Mouse (Mus musculus) lung, postnatal 25 days (tissue): Measurements from ENCODE around the gene Tmem229b.
A peak's percentile ranks its signal among the peaks of the same experiment; 100 is the strongest.
"Not testable (repeated sequence)": the region's sequence is repeated elsewhere in the genome, so short reads cannot be mapped to it uniquely, and the experiment has no call there.

Experiments
- DNase-seq: peaks from one replicate; pipeline ENCODE4 v3.0.0; 2022; ENCODE audit warnings: low spot score

Gene Tmem229b

DNA sequence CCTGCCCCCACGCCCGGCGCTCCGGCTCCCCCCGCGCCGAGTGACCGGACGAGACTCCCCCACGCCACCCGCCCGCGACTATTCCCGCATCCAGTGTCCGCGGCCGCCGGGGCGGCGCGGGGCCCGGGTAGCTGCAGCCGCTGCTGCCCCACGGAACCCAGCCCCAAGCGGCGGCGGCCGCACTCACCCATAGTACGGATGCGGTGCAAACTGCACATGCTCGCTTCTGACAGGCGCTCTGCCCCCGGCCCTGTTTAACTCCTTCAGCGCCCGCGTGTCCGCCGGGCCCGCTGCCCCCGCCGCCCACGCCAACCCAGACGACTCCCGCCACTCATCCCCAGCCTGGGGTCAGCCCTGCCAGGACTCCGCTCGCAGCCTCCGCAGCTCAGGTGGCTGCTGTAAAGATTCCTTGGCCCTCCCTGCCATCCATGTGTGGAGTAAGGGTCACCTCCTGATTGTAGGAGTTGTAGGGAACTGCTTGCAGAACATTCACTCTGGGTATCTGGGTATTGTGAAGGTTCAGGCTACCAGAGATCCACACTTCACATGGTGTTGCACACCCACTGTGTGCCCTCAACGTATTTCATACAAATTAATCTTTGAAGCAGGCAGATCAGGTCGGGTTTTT lies at the start of gene Tmem229b:
Tmem229b (minus strand) TSS at position 502 of the 628 bp plus-strand sequence.
- DNase-seq: peak; percentile 22

- DNase-seq: no peak
Observed at GRCm38 (mm10) chr12:79055276-79055675, 47.8 kb upstream of the Tmem229b start.

DNA sequence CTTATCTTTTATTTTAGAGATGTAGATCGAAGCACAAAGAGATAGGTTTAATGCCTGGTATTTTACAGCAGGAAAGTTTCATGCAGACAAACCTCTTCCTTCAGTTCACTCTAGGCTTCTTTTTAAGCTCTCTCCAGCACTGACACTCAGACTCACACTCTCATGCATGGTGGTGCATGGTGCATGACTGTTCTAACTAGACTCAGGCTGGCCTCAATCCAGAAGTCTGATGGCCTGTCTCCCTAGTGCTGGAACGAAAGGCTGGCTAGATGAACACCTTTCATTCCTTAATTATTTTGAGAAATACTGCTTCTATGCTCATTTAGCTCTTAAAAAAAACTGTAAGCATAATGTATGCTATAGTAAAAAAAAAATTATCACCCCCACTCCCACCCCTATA lies 44.6 kb upstream of the Tmem229b start:
- no peak for DNase-seq

- DNase-seq: peak; percentile 89
Observed at GRCm38 (mm10) chr12:79050545-79051212, 43.3 kb upstream of the Tmem229b start.

DNA sequence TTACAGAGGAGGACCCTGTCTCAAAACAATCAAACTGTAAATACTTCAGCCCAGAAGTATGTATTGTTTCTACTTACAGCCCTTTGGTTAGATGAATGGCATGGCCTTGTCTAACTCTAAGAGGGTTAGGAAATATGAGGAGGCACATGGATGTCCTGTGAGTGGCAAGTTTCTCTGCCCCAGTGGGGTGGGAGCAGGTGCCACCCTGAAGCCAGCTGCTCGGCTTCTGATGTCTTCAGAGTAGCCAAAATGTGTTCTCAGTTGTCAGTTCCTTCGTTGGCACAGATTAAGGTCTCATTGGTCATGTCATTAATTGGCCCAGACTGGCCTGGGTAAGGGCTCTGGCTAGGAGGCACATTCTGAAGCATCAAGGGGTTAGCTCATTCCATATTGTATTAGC lies 42.4 kb upstream of the Tmem229b start:
- no peak for DNase-seq

GRCm38 (mm10) chr12:79048898-79049297 lies 41.5 kb upstream of the Tmem229b start:
- DNase-seq: no peak

- no peak for DNase-seq
Observed at GRCm38 (mm10) chr12:79047203-79047602, 39.8 kb upstream of the Tmem229b start.

GRCm38 (mm10) chr12:79046171-79046570 lies 38.7 kb upstream of the Tmem229b start:
- DNase-seq: no peak

DNA sequence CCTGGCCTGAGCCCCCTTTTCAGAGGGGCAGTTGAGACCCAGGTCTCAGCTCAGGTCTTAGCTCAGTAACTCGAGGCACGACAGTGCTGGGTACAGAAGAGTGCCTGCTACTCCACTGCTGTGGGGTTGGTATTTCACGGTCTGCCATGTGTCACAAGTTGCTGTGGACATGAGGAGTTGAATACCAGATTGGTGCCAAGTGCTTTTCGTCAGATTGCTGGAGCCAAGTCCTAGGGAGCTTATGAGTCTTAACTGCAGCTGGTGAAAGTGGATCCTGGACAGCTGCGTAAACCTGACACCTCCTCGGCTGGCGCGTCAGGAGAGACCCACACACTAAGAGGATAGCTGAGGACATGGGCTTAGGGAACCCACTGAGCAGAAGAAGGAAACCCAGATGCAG lies 37.2 kb upstream of the Tmem229b start:
- peak; percentile 70 for DNase-seq

- DNase-seq: peak; percentile 45
Observed at GRCm38 (mm10) chr12:79041436-79041835, 34.0 kb upstream of the Tmem229b start.

- DNase-seq: no peak
Observed at GRCm38 (mm10) chr12:79040201-79040827, 32.9 kb upstream of the Tmem229b start.

DNA sequence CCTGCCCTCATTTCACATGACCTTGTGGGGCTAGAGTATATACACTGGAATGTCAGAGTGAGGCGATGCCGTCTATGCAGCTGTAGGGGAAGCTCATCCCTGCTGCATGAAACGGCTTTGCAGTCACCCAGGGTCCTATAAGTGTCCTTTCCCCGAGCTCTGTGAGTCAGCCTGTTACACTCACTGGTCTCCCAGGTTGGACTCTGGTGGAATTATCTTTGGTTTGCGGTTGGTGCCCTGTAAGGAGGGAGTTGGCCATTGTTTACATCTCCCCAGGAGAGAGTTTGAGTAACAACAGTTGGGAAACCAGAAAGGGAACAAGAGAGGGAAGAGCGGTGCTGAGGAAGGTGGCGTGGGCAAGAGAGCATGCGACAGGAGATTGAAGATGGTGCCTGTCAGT lies 32.3 kb upstream of the Tmem229b start:
- no peak for DNase-seq

- peak; percentile 75 for DNase-seq
Observed at GRCm38 (mm10) chr12:79035349-79035748, 27.9 kb upstream of the Tmem229b start.

DNA sequence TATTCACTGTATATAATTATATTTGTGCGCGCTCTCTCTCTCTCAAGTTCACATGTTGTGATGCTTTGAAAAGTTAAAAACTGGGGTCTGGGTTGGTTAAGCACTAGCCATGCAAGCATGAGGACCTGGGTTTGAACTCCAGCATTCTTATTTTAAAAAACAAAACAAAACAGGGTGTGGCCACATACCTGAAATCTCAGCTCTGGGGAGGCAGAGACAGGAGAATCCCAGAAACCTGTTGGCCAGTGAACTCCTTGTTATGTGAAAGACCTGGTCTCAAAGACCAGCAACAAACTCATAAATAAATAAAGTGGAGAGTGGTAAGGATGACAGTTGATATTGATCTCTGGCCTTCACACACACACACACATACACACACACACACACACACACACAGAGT lies 26.9 kb upstream of the Tmem229b start:
- no peak for DNase-seq

- DNase-seq: peak; percentile 66
Observed at GRCm38 (mm10) chr12:79028911-79029861, 21.8 kb upstream of the Tmem229b start, which contains the start of gene Plekhh1. Gene Plekhh1, plus strand, starts transcription at chr12:79029163.

DNA sequence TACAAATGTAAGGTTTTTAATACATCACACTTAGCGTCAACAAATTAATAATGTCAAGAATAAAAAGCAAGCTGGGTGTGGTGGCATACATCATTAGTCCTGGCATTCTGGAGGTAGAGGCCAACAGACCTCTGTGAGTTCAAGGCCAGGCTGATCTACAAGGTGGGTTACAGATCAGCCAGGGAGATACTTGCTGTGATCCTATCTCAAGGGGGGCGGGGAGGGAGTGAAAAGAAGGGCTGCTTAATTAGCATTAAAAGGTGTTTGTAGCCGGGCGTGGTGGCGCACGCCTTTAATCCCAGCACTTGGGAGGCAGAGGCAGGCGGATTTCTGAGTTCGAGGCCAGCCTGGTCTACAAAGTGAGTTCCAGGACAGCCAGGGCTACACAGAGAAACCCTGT lies 20.1 kb upstream of the Tmem229b start:
- not testable (repeated sequence) for DNase-seq

GRCm38 (mm10) chr12:79022882-79023281 lies 15.5 kb upstream of the Tmem229b start:
- peak; percentile 81 for DNase-seq

DNA sequence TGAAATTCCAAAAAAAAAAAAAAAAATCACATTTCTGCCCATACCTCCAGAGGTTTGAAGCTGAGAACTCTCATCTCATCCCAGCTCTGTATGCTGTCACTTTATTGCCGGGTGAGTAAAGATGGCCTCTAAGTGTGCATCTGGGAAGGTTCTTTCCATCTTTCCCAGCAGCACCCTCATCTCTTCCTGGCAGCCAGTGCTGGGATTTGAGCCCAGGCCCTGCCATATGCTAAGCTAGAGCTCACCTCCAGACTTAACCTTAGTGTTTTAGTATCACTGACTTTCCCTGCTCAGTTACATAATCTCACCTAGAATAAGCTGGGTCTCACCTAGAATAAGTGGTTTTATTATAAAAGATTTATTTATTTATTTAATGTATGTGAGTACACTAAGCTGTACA lies 14.5 kb upstream of the Tmem229b start:
- no peak for DNase-seq

- DNase-seq: peak; percentile 29
Observed at GRCm38 (mm10) chr12:79017994-79018399, 10.6 kb upstream of the Tmem229b start.

GRCm38 (mm10) chr12:79016109-79016508 lies 8.7 kb upstream of the Tmem229b start:
- no peak for DNase-seq

DNA sequence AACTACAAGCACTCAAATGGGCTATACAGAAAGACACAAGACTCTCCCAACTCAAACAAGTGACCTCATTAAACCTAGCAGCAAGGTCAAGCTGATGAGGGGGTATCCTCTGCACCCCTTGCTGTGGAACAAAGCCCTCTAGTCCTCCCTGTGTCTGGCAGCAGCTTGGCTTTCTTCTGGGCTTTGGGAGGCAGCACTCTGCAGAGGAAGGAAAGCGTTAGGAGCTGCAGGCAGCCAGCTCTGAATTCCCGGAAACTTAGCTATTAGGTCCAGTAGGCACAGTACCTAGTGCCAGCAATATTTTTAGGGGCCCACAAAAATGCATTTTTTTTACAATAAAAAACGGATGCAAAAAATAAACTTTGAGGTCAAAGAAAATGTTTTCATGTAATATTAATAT lies 3.1 kb upstream of the Tmem229b start:
- peak; percentile 10 for DNase-seq

DNA sequence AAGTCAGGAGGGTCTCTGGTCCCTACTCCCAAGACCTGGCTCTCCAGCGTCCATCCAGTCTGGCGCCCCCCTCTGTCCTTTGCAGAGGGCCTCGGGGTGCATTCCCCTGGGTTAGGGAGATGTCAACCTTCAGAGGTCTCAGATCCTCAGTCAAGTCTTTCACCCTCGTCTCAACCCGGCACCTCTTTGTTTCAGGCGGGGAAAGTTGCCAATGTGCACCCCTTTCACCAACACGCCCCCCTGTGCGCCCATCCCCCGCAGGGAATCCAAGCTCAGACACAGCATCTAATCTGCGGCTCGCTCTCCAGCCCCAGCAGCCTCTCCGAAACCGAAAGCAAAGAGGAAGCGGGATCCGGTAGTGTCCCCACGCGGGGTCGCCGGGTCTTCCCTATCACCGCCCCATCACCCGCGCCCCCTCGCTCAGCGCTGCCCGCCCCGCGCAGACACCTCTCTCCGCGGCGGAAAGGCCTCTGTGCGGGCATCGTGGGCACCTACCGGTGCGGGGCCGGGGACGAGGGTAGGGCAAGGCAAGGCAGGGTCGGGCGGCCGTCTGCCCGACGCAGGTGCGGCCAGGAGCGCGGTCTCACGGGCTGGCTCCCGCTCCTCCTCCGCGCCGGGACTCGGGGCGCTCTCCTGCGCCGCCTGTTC lies 825 bp downstream of the Tmem229b start:
- DNase-seq: peak; percentile 61
